Mouse (Mus musculus) brain, embryonic 14.5 days (tissue): ENCODE results near the gene Atg4b.

Source experiments
- CTCF ChIP-seq: fragments of 200-500 bp; IDR thresholded peaks from 2 replicates; pipeline ENCODE4 v1.5.1; 2012; ENCODE audit warnings: inconsistent platforms, mild to moderate bottlenecking, moderate library complexity, borderline replicate concordance; ENCODE audit not compliant: insufficient read depth, insufficient read length; ENCODE audit errors: extremely low read depth
- POLR2A ChIP-seq: fragments of 200-500 bp; IDR thresholded peaks from 2 replicates; pipeline ENCODE4 v1.6.1; 2012; ENCODE audit warnings: mild to moderate bottlenecking, inconsistent platforms, borderline replicate concordance; ENCODE audit not compliant: poor library complexity, insufficient read depth, insufficient read length, severe bottlenecking; ENCODE audit errors: extremely low read depth

- TF ChIP-seq CTCF (no peak), POLR2A (no peak)
Observed at GRCm38 (mm10) chr1:93776686-93777085, 25.4 kb downstream of the Atg4b start.
